Mouse (Mus musculus) activated CD4-positive, CD25-positive, alpha-beta regulatory T cell, adult 4 months (primary cell): ENCODE results near the gene Saxo1. TPM values are rescaled to one million over a fixed set of nuclear protein-coding genes. Genes with fewer than 3 reads are reported as not detected.

Source experiments
- ATAC-seq: one replicate; pipeline ENCODE4 v1.8.0; 2017
- polyA plus RNA-seq, 2 experiments: library from polyadenylated mRNA; unstranded; fragments of 100-300 nt; shearing (Covaris generic); gene quantifications; one replicate each; pipeline ENCODE4 v1.2.1; 2017

Gene Saxo1
- polyA plus RNA-seq, 2 experiments from 2014 or later: not detected

DNA sequence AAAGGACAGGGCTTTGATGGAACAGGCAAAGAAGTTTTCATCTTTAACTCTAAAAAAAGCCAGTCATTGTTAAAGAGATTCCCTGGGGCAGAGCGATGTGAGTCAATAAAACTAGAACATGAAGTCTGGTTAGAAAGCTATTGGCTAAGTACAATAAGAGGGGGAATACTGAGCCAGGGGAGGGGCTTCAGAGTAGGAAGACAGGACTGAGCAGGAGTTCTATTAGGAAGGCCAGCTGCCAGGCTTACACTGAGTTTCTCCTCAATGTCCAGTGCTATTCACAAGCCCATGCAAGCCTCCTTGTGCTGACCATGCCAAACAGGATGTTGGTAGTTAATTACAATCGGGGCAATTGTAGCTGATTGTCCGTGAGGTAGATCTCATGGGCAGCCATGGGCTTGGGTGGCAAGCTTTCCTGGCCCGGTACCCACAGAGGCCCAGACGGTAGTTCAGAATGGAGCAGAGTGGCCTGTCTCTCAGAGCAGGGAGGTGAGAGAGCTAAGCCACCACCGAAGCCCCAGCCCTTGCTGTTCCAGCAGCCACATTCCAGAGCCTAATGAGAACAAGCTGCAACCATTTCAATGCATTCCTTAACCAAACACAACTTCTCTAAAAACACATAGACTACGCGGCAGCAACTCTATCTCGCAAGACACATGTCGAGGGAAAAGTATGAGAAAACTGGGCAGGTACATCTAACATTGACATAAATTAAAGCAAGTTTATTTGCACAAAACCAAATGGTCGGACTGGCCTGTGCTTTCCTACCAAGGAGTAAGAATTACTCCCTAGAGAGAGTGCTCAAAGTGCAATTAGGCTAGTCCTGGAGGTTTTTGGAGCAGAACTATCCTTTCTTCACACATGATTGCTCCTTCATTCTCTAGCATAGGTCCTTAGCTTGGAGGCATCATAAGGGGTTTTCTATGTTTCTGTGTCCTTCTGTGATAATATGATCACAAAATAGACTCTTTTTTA is 30.7 kb downstream of the Saxo1 start:
- no peak for ATAC-seq

DNA sequence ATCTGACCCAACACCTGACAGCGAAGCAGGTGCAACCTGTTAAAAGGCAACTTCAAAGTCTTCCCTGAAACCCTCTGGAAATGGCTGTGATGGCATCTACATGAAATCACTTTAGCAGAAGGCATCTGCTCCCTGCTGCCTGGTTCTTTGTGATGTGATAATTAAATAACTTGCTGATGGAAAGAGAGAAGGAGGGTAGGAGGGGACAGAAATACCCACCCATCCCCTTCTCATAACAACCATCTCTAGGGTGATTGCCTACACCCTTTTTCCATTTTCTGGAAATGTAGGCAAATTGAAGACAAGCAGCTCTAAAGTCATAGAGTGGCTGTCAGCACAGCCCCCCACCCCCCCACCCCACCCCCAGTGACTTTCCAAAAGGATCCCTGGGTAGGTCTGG is 33.6 kb downstream of the Saxo1 start:
- ATAC-seq: no peak

DNA sequence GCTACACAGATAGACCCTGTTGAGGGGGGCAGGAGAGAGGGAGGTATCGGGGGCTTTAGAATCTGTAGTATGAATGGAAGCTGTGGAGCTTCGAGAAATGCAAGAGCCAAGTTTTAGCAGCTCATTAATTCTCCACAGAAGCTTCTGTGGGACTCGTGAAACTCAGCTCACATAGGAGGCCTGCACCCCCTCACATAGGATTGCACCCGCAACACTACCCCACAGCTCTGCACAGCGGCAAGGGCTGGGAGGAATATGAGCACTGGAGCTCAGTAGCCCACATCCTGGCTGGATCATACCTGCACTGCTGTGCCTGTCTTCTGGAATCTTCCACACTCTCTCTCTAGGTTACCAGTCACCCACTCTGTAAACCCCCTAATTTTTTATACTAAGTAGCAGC is 34.4 kb downstream of the Saxo1 start:
- no peak for ATAC-seq

DNA sequence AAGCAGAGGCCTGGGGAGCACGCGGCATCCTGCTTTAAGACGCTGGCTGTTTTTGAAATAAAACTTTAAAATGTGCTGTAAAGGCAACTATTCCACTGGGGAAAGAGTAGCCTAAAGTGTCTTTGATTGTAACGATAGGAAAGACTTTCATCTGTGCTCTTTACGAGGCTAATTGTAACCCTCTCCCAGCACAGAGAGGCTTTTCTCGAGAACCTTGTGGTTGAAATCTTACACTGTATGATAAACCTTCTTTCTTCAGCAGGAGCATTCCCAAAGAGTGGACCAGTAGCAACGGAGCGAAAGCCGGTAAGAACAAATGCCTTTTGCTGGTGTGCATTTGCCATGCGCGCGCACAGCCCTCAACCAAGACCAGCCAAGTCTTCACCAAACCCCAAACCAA is 37.4 kb downstream of the Saxo1 start:
- ATAC-seq: no peak

DNA sequence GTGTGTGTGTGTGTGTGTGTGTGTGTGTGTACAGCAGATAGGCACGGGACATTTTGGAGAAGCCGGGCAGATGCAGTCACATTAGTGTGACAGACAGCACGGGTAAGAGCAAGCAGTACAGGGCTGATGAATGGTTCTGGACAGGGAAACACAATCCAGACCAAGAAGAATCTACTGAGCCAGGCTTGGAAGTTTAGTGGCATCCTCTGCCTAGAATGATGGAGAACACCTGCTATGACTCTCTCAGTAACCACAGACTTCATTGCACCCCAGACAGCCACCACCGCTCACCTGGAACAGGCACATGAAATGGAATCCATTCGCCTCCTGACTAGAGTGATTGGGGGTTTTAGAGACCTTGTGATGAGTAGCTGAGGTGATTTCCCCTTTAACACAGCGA is 38.2 kb downstream of the Saxo1 start:
- ATAC-seq: no peak

DNA sequence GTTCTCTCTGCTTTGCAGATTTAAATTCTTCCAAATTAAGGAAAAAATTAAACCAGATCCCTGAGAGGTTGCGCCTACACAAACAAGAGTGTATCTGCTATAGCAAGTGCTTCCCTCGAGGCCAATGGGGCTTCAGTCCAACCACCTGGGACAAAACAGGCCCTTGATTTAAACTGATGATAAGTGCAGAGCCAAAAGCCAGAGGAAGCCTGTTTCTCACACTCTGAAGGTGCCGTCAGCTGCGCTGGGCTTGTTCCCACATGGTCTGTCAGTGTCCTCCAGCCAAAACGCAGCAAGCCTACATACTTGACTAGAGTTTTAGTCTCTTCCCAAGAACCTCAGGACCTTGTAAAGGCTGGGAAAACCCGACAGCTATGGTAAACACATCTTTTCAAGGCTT is 53.5 kb downstream of the Saxo1 start:
- ATAC-seq: no peak

DNA sequence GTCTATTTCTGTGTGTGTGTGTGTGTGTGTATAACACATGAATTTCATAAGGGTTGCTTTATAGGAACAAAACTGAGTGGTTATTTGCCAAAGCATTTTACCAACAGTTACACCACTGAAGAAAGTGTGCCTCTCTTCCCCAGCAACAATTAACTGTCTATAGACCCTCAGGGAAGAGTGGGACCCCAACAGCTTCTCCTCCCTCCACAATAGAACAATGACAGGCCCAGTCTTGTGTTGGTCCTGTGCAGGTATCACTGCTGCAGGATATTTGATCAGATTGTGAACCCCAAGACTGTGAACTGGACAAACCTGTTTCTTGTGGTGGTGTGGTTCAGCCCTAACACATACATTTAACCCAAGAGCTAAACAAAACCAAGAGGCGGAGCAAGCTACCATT is 58.6 kb downstream of the Saxo1 start:
- no peak for ATAC-seq

DNA sequence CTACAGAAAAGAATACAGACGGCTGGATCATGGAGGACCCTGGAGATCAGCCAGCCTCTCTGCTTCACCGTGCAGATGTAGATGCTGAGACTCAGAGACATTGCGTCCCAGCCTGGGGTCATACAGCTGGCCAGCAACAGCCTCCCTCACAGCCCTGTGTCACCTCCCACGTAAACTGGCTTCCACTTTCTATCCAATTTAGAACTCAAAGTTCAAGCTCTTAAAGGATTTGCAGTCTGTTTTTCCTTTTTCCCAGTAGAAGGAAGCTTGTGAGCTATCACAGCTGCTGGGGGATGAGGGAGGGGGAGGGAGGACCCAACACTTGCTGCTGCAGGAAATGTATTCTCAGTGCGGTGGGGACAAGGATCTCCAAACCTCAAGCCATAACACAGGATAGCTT is 59.4 kb downstream of the Saxo1 start:
- no peak for ATAC-seq

DNA sequence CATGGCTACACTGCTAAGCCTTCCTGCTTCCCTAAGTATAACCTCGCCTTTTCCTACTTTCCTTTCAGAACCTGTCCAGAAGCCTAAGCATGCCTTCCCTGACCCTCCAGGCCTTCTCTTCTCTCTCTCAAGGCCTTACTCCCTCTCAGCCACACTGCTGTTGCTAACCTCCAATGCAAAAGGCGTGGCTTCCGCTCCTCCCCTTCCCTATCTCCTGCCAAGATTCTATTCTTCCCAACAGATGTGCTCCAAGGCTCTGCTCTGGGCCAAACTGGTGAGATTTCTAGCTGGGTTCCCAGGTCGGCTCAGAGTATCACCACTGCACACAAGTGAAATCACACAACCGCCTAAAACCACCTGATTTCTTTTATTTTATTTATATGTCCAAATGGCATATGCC is 69.0 kb downstream of the Saxo1 start:
- no peak for ATAC-seq

DNA sequence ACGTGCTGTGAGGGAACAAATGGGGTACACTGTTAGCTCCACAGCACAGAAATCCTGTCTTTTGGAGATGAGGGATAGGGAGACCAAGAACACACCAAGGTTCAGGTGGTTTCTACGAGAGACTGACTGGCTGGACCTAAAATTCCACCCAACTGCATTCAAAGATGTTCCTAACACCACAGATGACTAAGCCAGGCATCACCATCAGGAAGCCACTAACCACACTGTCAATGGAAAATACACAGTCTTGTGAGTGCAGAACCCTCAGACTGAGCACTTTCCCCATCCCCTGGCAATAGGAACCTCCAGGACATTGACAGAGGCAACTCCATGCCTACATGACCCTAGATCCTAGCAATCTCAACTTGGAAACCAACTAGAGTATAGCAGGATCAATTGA is 71.2 kb downstream of the Saxo1 start:
- ATAC-seq: no peak

DNA sequence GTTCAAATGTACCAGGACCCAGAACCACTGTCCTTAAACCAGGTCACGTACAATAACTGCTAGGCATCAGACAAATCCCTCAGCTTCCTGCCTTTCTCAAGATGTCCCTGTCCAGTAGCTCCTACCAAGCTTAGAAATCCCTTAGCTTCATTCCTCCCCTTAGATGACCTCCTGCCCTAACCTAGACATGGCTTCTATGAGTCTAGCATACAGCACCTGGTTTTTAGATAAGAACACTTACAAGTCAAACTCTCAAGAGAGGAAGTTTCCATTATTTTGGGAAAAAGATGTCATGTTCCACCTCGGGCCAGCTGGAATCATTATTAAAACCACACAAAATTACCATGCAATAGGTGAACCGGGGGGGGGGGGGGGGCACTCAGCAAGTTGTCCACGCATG is 71.6 kb downstream of the Saxo1 start:
- no peak for ATAC-seq

DNA sequence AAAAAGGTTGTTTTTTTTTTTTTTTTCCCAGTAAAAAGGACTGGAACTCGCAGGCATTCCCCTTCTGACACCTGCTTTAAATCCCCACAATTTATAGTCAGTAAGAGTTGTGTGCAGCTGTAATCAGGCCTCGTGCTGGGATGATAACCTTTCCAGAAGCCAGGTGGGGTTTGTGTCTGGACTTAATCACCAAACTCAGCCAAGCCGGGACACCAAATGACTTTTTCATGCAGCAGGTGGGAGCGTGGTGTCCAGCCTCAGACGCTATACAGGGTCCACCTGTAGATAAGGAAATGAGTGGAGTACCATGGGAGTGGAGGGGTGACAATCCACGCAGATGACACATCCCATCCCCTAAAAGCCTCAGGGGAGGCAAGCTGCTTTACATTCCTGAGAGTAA is 73.1 kb downstream of the Saxo1 start:
- no peak for ATAC-seq

DNA sequence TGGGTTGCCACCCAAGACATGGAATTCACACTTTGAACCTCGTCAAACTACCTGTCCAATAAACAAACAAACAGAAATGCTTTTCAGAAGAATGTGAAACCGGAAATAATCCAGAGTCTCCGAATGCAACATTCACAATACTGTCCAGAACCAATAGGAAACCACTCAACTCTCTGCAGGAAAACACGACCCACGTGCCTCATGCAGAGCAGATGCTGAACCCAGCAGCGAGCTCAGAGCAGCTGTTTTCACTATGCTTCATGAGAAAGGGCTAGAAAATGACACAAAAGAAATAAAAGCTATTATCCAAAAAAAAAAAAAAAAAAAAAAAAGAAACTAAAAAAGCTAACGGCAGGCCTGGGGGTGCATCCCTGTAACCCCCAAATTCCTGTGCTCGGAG is 74.4 kb downstream of the Saxo1 start:
- ATAC-seq: no peak

DNA sequence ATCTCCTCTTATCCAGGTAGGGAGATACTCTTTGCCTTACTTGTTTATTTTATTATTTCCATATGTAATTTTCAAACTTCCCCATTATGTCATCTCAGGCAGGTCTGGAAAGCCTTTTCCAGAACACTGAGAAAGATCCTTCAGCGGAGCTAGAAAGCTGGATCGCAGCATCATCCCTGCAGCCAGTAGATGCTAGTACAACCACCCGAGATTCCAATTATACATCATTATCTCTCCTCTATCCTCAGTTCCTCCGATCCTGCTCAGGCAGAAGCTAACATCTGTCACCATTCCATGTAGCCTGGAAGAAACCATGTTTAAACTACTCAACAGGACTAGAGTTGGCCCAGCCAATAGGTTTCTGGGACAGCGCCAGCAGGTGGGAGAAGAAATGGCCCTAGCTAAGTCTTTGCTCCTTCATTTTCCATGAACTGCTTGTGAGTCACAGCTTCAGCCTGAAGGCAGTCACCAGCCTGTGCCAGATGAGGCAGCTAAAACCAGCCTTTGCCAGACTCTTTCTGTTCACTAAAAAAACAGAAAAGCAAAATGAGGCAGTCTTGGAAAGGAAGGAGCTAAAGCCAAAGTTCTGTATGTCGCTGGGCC is 75.0 kb downstream of the Saxo1 start:
- ATAC-seq: no peak

DNA sequence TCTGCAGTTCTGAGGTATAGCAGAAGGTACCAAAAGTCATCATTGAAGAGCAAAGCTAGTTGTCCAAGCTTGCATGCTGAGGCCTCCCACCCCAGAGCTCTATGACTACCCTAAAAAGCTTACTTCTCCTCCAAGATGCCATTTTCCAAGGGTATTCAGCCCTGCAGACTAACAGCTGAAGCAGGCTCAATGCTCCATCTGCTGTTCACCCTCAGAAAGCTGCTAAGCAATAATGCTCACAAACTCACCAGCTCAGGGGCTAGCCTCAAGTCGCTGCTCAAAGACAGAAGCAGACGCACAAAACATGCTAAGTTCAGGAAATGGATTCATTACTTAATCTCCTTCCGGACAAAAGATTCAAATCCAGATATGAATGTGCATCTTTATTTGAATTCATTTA is 77.2 kb downstream of the Saxo1 start:
- no peak for ATAC-seq

DNA sequence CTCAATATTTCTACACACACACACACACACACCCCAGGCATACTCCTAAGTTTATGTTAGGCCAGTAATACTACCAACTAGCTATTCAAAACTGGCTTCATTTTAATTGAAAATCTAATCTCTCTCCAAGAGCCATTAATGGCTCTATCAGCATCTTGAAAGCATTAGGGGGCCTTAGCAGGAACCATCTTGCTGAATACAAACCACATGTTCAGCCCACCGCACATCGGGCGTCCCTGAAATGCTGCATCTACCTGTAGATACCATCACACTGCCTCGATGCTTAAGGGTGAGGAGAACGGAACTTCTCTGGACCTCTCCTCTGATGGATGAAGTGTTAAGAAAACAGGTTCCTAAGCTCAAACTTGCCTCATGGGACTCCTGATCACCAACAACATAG is 93.3 kb downstream of the Saxo1 start:
- ATAC-seq: no peak

DNA sequence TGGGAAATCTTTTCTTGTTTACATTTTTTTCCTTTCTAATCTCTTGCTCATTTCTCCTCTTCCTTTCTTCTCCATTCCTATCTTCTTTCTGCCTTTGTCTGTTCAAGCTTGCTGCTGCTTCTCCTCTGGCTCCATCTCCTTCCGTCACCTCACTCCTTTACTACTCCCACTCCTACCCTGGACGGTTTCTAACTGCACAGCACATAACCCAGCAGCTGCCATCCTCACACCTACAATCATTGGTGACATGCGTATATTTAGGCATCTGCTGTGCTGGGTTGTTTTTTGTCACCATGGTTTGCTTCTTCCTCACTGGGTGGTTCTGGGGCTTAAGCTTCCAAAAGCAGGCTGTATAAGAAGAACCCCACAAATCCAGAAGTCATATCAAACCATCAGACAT is 107.7 kb downstream of the Saxo1 start:
- no peak for ATAC-seq

DNA sequence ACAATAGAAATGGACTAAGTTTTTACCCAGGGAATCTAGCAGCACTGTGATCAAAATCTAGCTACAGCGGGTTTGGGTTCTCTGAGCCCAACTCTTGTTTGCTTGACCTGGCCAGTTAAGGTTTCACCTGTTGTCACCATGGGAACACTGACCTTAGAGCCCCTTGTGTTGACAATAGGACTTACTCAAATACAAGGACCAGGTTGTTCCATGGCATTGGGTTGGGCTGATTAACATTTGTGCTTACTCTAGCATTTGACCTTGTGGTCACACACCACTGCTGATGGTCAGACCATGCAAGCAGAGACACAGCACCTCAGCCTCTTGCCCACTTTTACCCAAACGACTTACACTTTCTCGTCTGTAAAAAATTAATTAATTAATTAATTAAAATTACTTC is 121.8 kb downstream of the Saxo1 start:
- no peak for ATAC-seq

DNA sequence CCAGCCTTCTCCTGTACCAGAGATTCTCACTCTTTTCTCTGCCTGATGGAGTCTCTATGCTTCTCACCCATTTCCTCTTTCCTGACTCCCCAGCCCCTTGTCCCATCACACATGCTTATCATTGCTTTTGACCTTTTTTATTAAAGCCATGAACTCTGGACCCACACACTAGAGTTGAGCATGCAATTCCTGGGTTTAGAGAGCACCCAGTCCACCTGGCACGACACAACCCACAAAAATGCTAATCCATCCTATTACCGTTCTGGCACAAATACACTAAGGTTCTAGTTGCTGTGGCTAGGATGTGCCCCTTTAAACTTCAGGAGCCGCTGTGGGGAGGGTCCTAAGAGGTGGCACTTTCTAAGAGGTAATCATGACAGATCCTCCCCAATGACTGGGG is 122.5 kb downstream of the Saxo1 start:
- no peak for ATAC-seq

DNA sequence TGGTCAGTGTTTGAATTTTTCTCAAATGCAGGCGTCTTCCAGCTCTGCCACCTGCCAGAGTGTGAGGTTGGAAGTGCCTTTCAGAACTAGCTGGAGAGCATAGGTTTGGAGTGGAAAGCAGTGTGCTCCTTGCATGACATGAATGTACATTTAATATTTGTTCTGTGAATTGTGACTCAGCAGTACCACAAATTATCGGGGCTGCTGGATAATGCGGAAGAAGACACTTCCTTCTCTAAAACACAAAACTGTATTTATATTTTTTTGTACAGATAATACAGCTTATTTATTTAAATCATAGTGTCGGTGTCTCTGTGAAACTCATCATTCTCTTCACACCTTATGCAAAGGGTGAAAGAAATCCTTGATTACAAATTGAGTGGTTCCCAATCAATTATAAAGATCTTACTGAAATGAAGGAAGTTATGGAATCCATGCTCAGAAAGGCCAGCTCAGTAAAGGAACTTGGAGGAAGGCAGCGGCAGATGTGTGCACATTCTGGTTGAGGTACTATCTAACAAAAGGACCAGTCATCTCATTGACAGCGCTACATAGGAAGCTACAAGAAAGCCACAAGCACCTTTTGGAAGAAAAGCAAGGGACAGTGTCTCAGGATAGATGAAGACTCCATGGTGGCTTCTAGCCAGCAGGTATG is 129.9 kb downstream of the Saxo1 start:
- ATAC-seq: no peak

DNA sequence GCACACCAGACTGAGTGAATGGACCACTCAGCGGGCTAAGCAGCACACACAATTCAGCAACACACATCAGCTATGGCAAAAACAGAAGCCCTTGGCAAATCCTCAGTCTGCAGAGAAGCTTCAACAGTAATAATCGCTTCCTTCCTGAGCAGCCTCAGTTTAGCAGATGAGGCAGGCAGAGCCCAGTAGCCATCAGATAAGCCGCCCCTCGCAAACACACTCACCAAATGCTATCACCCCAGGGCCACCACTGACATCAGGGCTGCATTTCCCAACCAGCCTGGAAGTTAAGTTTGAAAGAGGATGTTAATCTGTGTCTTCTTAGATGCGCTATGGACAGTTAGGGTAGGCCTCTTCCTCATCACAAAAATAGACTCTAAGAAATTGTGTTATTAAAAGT is 130.8 kb downstream of the Saxo1 start:
- ATAC-seq: no peak

DNA sequence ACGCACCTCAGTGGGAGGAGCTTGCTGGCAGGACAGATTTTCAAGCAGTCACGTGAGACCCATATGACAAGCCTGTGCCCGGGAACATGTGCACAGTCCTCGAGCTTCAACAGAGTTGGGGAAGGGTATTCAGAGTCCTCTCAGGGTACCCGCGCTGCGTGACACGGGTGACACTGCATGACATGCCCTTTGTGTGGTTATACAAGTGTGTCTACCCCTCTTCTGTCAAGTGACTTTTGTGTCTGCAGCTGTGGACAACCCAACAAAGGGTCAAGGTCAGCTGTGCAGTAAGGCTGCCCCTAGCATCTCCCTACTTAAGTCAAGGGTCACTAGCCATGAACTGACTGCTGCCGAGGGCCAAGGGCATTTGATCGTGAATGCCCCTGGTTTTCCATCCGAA is 131.6 kb downstream of the Saxo1 start:
- no peak for ATAC-seq

DNA sequence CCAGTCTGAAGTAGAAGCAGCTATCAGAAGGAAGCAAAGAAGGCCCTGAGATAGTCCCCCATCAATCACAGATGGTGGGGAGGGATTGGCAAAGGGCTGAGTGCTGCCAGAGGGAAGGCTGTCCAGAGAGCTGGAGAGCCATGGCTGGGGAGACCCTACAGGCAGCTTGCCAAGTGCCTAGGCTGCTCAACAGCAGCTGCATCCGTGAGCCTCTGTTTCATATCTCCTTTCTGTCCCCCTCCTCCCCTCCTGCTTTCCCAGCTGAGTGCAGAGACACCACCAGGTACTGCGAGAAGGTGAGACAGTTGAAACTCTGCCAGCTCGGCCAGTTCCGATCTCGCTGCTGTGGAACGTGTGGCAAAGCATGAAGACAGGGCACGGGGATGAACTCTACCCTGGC is 132.5 kb downstream of the Saxo1 start:
- ATAC-seq: no peak

DNA sequence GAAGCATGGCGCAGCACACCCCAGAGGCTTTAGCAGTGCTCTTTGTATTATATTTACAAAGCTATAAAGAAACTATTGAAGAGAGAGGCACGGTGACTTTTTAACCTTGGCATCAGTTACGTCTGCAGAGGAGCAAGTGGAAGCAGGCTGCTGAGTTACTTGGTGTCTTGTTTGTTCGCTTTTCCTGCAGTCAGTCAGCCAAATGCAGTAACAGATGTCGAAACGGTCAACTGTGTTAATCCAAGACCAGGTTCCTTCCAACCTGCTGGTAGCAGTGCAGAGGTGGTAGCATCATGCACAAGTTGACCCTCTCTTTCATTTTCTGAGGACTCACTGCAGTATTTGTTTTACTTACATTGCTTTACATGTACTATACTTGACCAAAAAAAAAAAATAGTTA is 135.5 kb downstream of the Saxo1 start:
- ATAC-seq: no peak
